Mouse (Mus musculus) spleen, adult 2 months (tissue): Measurements from ENCODE around the gene Agpat2.

Source experiments
- CTCF ChIP-seq: fragments of 200-500 bp; IDR thresholded peaks from 2 replicates; pipeline ENCODE4 v1.5.1; 2011; ENCODE audit warnings: mild to moderate bottlenecking, inconsistent platforms; ENCODE audit not compliant: insufficient read depth, insufficient read length, insufficient replicate concordance; ENCODE audit errors: extremely low read depth
- POLR2A ChIP-seq: fragments of 200-500 bp; IDR thresholded peaks from 2 replicates; pipeline ENCODE4 v1.6.1; 2011; ENCODE audit warnings: low read depth, low read length, inconsistent platforms

DNA sequence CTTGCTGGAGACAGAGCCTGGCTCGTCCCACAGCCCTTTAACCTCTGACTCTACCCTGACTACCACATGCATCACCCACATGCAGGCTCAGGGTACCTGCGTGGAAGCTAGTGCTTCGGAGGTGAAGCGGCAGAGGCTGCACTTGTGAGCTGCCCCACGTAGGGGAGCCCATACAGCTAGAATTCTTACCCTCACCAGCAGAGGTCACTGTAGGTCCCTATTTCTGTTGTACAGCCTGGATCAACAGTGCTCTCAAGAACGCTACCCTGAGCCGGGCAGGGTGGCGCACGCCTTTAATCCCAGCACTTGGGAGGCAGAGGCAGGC lies 10.2 kb downstream of the Agpat2 start:
- peak; percentile 43; the same call in 1 of the 2 replicates for TF ChIP-seq CTCF
- no peak for TF ChIP-seq POLR2A
